Mouse (Mus musculus): ENCODE measurements around the gene Disp2. TPM values are rescaled to one million over a fixed set of nuclear protein-coding genes. Genes with fewer than 3 reads are reported as not detected.

The Disp2 gene
- polyA plus RNA-seq, 1 experiment from 2014 or later, result 39.9 TPM

DNA sequence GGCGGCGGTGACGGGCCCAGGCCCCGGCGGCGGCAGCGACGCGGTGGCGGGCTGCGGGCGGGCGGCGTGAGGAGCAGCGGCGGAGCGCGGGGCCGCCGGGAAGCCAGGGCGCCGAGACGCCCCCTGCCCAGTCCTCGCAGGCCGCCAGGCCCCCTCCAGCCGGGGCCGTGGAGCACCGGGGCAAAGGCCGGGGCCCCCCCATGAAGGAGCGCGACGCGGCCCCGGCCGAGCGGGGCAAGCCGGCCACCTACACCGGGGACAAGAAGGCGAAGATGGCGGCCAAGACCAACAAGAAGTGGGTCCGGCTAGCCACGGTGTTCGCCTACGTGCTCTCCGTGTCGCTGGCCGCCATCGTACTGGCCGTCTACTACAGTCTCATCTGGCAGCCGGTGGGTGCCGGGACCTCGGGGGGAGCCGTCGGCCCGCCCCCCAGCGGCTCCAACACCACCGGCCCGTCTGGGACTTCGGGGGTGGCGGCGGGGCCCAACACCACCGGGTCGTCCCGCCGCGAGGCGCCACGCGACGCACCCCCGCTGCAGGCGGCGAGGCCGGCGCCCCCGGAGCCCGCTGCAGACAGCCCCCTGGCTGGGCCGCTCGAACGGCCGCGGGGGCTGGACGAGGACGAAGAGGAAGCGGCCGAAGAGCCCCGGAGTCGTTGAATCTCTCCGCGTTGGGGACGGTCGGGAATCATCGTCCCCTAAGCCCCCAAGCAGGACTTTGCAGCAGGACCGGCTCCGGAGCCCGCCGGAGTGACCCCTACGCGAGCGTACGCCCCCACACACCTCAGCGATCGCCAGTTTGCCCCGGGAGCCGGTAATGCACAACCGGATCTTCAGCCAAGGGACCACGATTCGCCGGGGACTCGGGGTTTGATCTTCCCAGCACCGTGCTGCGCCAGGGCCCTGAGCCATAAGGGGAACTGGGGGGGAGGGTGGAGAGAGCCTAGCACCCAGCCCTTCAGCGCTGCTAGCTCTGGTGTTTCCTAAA is 33.3 kb upstream of the Disp2 start:
- Histone ChIP-seq H3K27ac (replicated peaks) (peak overlapping the region; percentile 81), H3K9ac (peak overlapping the region; percentile 97), H3K4me2 (peak overlapping the region; percentile 93), H3K4me3 (peak overlapping the region; percentile 93), H3K4me1 (replicated peaks) (peaks cover 57% of the 10 kb centered on the region), H3K27me3 (peaks cover 29% of the 10 kb centered on the region), H3K36me3 (no peaks in the 10 kb centered on the region), H3K9me3 (no peaks in the 10 kb centered on the region)
- WGBS, result under 1% methylated on average over 98 of the region's 113 CpGs
- peak; percentile 51 for ATAC-seq (ENCODE audit: low read depth)

DNA sequence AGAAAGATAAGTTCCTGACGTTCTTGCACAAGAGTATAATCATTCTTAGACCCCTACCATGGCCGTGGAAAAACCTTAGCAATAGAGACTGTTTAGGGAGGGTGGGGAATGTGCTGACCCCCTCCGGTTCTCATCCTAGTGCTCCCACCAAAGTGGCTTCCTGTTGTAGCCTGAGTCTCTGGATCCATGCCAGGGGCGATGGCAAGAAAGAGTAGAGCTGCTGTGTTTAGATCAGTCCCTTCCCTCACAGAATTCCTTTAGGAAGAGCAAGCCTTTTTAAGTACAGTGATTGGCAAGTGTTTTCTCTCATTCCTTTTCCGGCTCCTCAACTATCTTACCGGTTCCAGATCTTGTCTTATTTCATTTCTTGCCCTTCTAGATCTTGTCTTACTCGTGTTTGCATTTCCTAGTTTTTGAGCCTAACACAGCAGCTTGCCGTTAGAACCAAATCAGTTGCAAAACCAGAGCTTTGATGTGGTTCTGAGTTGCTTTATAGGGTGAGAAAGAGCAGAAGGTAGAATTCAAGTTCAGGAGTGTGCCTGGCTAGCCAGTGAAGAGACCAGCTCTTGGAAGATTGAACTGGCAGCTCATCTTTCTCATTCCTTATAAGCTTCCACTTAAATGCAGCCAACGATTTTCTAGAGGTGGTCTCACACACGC is 32.1 kb upstream of the Disp2 start:
- Histone ChIP-seq H3K27me3 (peaks cover 22% of the 10 kb centered on the region), H3K9me3 (no peaks in the 10 kb centered on the region), H3K36me3 (no peaks in the 10 kb centered on the region), H3K27ac (replicated peaks) (no peak overlapping the region), H3K4me1 (replicated peaks) (peaks cover 57% of the 10 kb centered on the region), H3K4me3 (peak overlapping the region; percentile 93), H3K4me2 (peak overlapping the region; percentile 93), H3K9ac (peak overlapping the region; percentile 97)
- 36% methylated on average over 10 of the region's 10 CpGs for WGBS
- no peak for ATAC-seq (ENCODE audit: low read depth)

DNA sequence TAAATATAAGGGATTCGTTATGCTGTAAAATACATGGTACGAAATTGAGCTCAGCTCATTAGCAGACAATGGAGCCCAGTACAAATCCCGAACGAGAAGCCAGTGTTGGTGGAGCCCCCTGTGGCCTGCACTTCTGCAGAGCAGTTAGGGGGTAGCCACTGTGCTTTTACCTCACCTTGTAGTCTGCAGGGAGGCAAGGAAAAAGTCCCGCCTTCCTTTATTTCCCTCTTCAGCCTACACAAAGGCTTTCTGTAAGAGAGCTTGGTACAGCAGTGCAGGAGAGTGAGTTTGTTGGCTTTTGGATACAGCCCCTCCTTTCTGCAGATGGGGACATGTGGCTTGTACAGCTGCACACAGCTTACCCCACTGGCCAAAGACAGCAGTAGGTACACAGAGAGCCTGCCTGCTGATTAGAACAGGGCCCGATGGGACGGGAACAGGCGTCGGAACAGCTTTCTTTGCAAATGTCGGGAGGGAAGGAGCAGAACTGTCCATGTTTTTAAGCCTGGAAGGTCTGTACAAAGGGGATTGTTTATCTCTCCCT is 30.1 kb upstream of the Disp2 start:
- 15% methylated on average over 10 of the region's 10 CpGs for WGBS
- H3K9me3 ChIP-seq, result no peaks in the 10 kb centered on the region
- peaks cover 56% of the 10 kb centered on the region for H3K4me1 ChIP-seq (replicated peaks)
- H3K9ac ChIP-seq, result peak overlapping the region; percentile 49
- ATAC-seq (ENCODE audit: low read depth), result no peak
- H3K27me3 ChIP-seq, result peaks cover 10% of the 10 kb centered on the region
- H3K4me3 ChIP-seq, result peak overlapping the region; percentile 5; the same call in 1 of the 2 replicates
- H3K4me2 ChIP-seq, result peak overlapping the region; percentile 36
- H3K36me3 ChIP-seq, result no peaks in the 10 kb centered on the region
- 0 out of 2 replicates have a peak overlapping the region, but pooled peaks have one; percentile 24 for H3K27ac ChIP-seq (replicated peaks)

DNA sequence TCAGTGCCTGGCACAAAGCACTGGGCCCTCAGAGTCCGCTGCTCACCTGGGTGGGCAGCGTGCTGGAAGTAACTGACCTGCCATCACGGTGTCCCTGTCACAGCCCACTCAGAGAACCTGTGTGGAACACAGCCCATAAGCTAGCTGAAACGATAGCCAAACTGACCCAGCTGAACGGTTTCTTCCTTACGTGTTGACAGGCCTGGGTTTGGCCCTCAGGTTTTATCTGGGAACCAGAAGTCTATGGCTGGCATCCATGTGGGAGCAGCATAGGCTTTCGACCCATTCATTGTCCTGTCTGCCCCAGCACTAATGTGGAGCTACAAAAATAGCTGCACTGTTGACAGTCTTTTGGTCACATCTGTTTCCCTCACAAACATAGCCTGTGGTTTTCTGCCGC is 29.0 kb upstream of the Disp2 start:
- peaks cover 46% of the 10 kb centered on the region for H3K4me1 ChIP-seq (replicated peaks)
- H3K4me3 ChIP-seq, result no peak overlapping the region
- ATAC-seq (ENCODE audit: low read depth), result no peak
- no peaks in the 10 kb centered on the region for H3K9me3 ChIP-seq
- H3K27me3 ChIP-seq, result peaks cover 5% of the 10 kb centered on the region; the same call in 1 of the 2 replicates
- no peak overlapping the region for H3K27ac ChIP-seq (replicated peaks)
- H3K4me2 ChIP-seq, result peak overlapping the region; percentile 36; the same call in 1 of the 2 replicates
- 0 out of 2 replicates have a peak overlapping the region, but pooled peaks have one; percentile 49 for H3K9ac ChIP-seq
- no peaks in the 10 kb centered on the region for H3K36me3 ChIP-seq
- WGBS, result 68% methylated on average over 8 of the region's 8 CpGs

DNA sequence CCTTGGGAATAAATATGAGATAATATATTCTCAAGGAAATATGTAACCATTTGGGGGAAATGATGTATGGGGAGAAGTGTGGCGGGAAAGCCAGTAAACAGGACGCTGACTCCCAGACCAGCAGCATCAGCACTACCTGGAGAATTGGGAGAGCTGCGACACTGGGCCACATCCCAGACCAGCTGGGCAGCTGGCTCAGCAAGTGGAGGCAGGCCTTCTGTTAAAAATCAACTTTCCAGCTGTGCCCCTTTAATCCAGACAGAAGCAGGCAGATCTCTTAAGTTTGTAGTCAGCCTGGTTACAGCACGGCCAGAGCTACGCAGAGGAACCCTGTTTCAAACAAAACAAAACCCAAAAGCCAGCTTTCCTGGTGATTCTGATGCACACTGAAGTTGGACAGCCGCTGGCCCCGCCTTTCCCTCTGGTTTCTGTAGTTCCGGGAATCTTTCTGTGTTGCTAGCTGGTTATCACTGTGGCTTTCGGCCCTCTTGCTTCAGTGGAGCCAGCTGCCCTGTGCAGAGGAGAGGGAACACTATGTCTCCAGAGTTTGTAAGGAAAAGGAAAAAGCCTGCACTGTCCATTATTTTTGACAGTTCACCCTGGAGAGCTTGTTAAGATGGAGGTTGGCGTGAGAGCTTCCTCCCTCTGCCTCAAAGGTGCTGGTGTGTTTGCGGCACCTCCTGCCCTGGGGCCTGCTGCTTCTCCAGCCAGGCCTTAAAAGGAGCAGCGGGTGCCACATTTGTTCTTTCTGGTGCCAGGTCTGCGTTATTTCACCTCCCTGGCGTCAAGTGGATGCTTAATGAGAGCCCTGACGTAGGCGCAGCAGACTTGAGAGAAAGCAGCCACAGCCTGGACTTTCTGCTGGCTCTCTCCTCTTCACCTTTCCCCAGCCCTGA is 27.4 kb upstream of the Disp2 start:
- no peaks in the 10 kb centered on the region for H3K9me3 ChIP-seq
- ATAC-seq (ENCODE audit: low read depth), result no peak
- WGBS, result 71% methylated on average over 16 of the region's 16 CpGs
- H3K27me3 ChIP-seq, result peaks cover 7% of the 10 kb centered on the region; the same call in 1 of the 2 replicates
- H3K4me3 ChIP-seq, result no peak overlapping the region
- H3K36me3 ChIP-seq, result no peaks in the 10 kb centered on the region
- H3K9ac ChIP-seq, result no peak overlapping the region
- no peak overlapping the region for H3K4me2 ChIP-seq
- peaks cover 36% of the 10 kb centered on the region for H3K4me1 ChIP-seq (replicated peaks)
- H3K27ac ChIP-seq (replicated peaks), result no peak overlapping the region

DNA sequence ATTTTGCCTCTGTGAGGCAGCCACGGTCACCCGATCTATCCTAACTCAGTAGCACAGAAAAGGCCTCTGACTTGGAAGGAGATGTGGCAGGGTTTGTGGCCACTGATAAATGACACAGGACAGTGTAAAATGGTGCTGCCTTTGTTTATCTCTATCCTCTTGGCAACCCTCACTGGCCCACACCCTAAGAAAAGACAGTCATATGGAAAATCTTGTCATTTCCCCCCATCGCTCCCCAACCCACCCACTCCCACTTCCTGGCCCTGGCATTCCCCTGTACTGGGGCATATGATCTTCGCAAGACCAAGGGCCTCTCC is 26.8 kb upstream of the Disp2 start:
- Histone ChIP-seq H3K4me3 (no peak overlapping the region), H3K27ac (replicated peaks) (no peak overlapping the region)
- no peak for ATAC-seq (ENCODE audit: low read depth)

DNA sequence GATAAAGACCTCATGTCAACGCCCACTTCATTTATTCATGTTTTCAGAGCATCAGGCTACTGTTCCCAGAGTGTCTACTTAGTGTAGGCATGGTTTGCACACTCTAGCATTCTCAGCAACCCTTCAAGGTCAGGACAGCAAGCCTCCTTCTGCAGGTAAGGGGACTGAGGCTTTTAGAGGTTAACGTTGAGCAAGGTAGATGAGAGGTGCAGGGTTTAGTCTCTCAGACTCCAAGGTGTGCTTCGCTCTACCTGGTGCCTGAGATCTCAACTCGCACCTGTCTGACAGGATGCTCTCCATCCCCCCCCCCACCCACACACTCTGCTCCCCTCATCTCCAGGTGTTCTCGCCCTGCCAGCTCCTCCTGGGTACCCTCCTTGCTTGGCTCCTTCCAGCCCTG is 25.4 kb upstream of the Disp2 start:
- peaks cover 12% of the 10 kb centered on the region; the same call in 1 of the 2 replicates for H3K27me3 ChIP-seq
- no peaks in the 10 kb centered on the region for H3K36me3 ChIP-seq
- WGBS, result 93% methylated on average over 5 of the region's 5 CpGs
- H3K9me3 ChIP-seq, result no peaks in the 10 kb centered on the region
- ATAC-seq (ENCODE audit: low read depth), result no peak
- H3K4me2 ChIP-seq, result no peak overlapping the region
- H3K27ac ChIP-seq (replicated peaks), result no peak overlapping the region
- H3K4me1 ChIP-seq (replicated peaks), result peaks cover 16% of the 10 kb centered on the region
- H3K9ac ChIP-seq, result no peak overlapping the region
- H3K4me3 ChIP-seq, result no peak overlapping the region

More for the DNA sequence above, 26.8 kb upstream of the Disp2 start:
- Histone ChIP-seq H3K36me3 (no peaks in the 10 kb centered on the region), H3K9ac (no peak overlapping the region), H3K9me3 (no peaks in the 10 kb centered on the region), H3K4me1 (replicated peaks) (peaks cover 30% of the 10 kb centered on the region), H3K4me2 (no peak overlapping the region), H3K27me3 (peaks cover 9% of the 10 kb centered on the region; the same call in 1 of the 2 replicates)
- WGBS, result 78% methylated on average over 4 of the region's 4 CpGs

DNA sequence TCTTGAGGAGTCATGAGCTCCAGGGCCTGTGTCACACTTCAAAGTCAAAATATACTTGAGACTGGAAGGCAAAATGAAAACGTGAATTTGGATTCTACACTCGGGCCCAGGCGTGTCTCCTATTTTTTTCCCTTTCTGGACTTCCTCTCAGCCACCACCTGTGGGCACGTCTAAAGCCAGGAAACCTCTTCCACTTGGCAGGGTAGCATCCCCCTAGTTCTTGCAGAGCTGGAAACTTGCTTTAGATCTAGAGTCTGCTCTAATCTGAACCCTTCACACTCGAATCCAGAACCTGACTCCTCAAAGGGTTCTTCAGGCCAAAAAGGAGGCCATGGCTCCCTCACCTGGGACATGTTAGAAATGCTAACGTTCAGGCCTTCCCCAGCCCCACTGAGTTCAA is 24.1 kb upstream of the Disp2 start:
- no peak overlapping the region for H3K4me3 ChIP-seq
- no peak for ATAC-seq (ENCODE audit: low read depth)
- 89% methylated on average over 6 of the region's 6 CpGs for WGBS
- H3K4me1 ChIP-seq (replicated peaks), result peaks cover 15% of the 10 kb centered on the region
- H3K27me3 ChIP-seq, result peaks cover 12% of the 10 kb centered on the region; the same call in 1 of the 2 replicates
- no peaks in the 10 kb centered on the region for H3K9me3 ChIP-seq
- no peak overlapping the region for H3K4me2 ChIP-seq
- H3K36me3 ChIP-seq, result no peaks in the 10 kb centered on the region
- H3K9ac ChIP-seq, result no peak overlapping the region
- no peak overlapping the region for H3K27ac ChIP-seq (replicated peaks)

DNA sequence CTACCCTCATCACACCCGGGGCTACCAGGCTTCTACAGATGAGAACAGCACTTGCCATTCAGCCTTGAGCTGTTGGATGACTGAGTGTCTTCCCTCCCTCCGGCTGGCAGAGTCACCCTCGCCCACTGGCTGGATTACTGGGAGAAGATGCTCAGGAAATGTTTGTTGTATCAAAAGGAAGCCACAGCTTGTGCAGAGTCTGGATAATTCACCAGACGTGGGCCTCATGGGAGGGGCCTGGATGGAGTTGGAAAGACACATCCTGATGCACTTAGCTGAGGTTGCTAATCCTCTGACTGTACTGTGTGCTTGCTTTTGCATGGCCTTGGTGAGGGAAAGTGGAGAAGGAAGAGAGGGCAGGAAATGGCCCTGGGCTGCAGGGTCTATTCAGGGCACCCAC is 23.4 kb upstream of the Disp2 start:
- no peak overlapping the region for H3K4me3 ChIP-seq
- peaks cover 12% of the 10 kb centered on the region; the same call in 1 of the 2 replicates for H3K27me3 ChIP-seq
- no peak for ATAC-seq (ENCODE audit: low read depth)
- H3K4me1 ChIP-seq (replicated peaks), result peaks cover 19% of the 10 kb centered on the region
- no peak overlapping the region for H3K27ac ChIP-seq (replicated peaks)
- no peak overlapping the region for H3K4me2 ChIP-seq
- 93% methylated on average over 4 of the region's 4 CpGs for WGBS
- no peaks in the 10 kb centered on the region for H3K36me3 ChIP-seq
- no peaks in the 10 kb centered on the region for H3K9me3 ChIP-seq
- no peak overlapping the region for H3K9ac ChIP-seq

DNA sequence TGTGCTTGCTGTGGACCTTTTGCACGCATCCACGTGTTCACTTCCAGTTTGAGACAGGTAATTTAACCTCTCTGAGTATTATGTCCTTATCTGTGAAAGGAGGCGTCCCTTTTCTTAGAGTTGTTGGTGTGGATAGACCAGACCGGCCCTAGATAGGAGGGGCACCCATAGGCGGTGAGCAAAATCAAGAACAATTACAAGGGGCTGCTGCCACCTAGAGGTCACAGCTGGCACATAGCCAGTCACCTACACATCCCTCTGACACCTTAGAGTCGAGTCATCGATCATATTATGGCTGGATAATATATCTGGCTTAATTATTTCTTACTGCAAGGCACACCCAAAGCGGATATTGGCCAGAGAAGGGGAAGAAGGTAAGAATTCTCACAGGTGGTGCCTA is 19.7 kb upstream of the Disp2 start:
- H3K9ac ChIP-seq, result peak overlapping the region; percentile 27; the same call in 1 of the 2 replicates
- no peak overlapping the region for H3K4me3 ChIP-seq
- no peaks in the 10 kb centered on the region for H3K36me3 ChIP-seq
- 10% methylated on average over 8 of the region's 8 CpGs for WGBS
- H3K4me1 ChIP-seq (replicated peaks), result peaks cover 51% of the 10 kb centered on the region
- peak; percentile 28; the same call in 1 of the 2 replicates for ATAC-seq (ENCODE audit: low read depth)
- H3K27ac ChIP-seq (replicated peaks), result no peak overlapping the region
- H3K27me3 ChIP-seq, result peaks cover 12% of the 10 kb centered on the region; the same call in 1 of the 2 replicates
- no peaks in the 10 kb centered on the region for H3K9me3 ChIP-seq
- H3K4me2 ChIP-seq, result no peak overlapping the region

DNA sequence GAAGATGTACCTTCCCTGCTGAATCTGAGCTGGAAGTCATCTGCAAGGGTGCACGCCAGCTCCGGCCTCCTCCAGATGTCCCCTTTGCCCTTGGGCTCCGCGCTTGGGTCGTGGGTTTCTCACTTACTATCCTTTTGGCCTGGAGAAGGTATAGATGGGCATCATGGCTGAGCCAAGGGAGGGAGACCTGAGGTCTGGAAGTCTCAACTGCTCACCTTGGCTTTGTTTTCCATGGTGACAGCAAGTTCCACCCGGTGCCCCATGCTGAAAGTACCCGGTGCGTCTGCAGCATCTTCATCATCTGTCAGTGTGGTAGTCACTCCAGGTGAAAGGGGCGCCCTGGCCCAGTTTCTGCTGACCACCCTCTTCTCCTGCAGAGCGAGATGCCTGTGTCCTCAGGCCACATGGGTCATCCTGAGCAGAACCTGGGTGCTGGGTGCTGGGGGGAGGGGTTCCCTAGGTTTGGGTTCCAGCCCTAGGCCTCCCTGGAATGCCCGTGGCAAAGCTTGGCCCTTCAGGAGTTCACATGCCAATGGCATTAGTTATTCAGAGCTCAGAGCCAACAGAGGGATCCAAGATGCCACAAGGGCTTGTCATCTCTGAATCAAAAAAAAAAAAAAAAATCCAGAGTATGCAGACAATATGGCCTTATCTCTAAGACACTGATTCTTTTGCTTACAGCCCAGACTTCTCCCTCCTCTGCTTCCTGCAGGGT is 19.1 kb upstream of the Disp2 start:
- no peak for ATAC-seq (ENCODE audit: low read depth)
- peaks cover 51% of the 10 kb centered on the region for H3K4me1 ChIP-seq (replicated peaks)
- peak overlapping the region; percentile 66; the same call in 1 of the 2 replicates for H3K9ac ChIP-seq
- peak overlapping the region; percentile 98 for H3K27ac ChIP-seq (replicated peaks)
- H3K9me3 ChIP-seq, result no peaks in the 10 kb centered on the region
- H3K4me2 ChIP-seq, result no peak overlapping the region
- 89% methylated on average over 11 of the region's 11 CpGs for WGBS
- H3K36me3 ChIP-seq, result no peaks in the 10 kb centered on the region
- peaks cover 12% of the 10 kb centered on the region; the same call in 1 of the 2 replicates for H3K27me3 ChIP-seq
- no peak overlapping the region for H3K4me3 ChIP-seq

All from neural tube, embryonic 13.5 days (tissue).